Mouse (Mus musculus) adrenal gland, adult 18-20 months (tissue): Measurements from ENCODE around the gene Mphosph9. TPM values are rescaled to one million over a fixed set of nuclear protein-coding genes. Genes with fewer than 3 reads are reported as not detected.
"Not testable (repeated sequence)": the region's sequence is repeated elsewhere in the genome, so short reads cannot be mapped to it uniquely, and the experiment has no call there.

Experiments used
- DNase-seq, 2 experiments: peaks; one replicate each; pipeline ENCODE4 v3.0.0; 2021 to 2022; ENCODE audit warnings: low spot score in 2 of 2
- total RNA-seq, 2 experiments: library from RNA; stranded (reverse); gene quantifications; 1 replicate in 1 of 2; 2 replicates in 1 of 2; pipeline ENCODE4 v1.2.3; 2021

Mphosph9 gene
- total RNA-seq, 2 experiments from 2014 or later: 5.7 to 7.6 TPM

DNA sequence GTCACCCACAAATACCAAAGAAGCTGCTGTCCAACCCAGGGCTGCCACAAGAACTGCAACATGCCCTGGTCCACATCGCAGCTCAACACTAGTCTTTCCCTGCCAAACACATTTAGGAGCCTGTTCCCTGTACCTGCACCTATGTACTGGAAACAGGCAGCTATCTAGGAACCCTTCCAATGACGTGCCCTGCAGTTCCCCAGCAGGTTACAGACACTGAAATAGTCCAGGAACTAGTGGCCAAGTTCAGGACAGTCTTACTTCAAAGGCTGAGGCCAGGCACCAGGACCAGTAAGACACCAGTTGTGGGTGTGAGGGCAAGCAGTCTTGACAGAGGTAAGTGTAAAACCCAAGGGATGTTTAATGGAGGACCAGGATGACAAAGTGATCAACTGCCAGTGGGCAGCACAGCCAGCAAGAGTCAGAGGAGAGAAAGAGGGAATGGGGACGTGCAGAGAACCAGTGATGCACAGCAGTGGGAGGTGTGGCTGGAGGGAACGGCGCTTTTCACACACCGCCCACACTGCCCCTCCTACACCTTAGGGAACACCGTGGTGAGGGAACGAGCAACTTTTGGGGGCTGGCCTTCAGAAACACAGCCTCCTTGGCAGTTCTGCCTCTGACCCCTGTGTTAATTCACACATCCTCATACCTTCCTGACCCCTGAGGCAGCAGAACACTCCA is 110.1 kb downstream of the Mphosph9 start:
- no peak for DNase-seq

DNA sequence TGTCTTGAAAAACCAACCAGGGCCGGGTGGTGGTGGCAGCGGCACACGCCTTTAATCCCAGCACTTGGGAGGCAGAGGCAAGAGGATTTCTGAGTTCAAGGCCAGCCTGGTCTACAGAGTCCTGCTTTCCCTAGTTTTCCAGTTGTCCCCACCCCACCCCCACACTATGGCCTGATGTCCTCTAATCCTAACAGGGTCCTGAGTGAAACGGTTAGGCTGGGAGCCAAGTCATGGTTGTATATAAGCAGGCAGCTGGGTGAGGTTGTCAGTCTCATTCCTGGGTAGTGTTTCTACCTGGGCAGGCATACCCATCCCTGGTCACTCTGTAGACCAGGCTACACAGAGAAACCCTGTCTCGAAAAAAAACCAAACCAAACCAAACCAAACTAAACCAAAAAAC is 110.7 kb downstream of the Mphosph9 start:
- DNase-seq: not testable (repeated sequence)

DNA sequence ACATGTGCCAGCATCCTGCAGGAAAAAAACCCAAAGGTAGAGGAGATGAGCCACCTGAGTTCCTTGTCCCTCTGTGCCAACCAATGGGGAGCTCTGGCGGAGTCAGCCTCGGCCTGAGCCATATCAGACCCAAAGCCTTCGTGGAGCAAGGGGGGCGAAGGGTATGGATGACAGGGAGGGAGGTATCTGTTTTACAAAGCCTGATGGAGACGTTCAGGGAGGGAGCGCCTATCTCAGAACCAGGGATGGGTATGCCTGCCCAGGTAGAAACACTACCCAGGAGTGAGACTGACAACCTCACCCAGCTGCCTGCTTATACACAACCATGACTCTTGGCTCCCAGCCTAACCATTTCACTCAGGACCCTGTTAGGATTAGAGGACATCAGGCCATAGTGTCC is 111.4 kb downstream of the Mphosph9 start:
- DNase-seq: no peak

DNA sequence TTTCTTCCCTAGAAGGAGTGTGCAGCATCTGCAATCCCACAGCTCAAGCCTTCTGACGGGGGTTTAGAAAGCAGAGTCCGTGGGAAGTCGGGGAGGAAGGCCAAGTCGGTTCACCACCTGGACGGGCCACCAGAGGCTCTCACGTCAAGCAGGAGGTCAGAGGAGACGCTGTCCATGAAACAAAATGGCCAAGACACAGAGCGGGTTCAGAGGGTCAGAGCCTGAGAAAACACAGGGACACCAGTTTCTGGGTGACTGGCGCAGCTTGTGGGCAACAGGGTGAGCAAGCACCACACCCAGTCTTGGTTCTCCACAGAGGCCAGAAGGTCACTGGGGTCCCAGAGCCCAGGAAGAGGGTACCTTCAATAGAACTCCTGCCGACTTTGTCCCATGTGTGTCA is 112.1 kb downstream of the Mphosph9 start:
- no peak for DNase-seq

DNA sequence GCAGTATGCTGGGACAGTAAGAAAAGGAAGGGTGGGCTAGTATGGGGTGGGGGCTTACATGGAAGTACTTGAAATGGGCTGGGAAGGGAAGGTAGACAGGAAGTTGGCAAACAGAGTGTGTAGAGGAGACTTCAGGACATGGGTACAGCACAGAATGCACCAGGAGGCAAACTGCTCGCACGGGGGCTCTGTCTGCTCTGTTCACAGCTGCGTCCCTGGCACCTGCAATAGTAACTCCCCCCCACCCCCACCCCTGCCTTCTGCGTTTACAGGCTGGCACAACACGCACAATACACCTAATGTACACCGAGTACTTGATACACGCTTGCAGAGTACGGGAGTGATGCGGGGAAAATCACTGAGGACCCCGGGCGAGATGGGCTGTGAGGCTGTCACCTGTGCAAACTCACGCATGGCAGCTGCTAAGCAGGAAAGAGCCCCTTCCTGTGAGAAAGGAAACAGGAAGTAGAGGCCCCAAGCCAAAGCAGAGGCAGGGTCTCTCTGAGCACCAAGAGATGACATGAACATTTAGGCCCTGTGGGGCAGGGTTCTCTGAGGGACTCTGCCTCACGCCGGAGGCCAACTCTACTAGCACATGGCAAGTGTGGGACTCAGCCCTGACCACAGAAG is 113.1 kb downstream of the Mphosph9 start:
- no peak for DNase-seq

DNA sequence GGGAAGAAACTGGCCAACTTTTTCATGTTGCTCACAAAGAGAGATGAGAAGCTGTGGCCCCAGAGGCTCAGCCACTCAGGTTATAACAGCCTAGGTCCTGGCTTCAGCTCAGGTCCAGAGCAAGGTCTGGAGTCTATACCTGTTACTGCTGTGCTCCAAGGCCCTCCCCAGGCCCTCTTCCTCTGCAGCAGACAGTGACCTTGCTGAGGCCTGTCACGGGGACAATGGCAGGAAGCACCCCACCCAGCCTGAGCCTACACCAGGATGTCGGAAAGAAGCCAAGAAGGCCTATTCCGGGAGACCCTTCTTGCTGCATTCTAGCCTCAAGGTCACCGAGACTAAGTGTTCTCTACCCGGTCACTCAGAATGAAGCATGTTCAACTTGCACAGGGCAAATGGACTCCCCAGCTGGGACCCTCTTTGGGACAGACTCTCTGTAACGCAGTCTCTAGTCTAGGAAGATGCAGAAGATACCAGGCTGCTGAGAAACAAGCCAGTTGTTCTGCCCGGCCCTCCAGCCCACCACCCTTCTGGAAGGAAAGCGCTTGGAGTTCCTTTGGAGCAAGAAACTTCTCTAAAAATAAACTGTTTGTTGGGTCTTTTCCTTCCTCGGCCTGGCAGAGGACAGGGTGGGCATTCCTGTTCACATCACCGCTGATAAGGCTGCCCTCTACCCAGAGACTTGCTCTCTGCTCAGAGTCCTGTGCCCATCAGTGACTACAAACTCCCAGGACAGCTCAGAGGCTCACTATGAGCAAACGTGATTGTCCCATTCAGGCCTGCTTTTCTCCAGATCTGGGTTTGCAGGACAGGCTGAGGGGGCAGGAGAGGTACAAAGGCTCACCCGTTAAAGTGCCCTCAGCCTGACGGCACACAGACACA is 113.9 kb downstream of the Mphosph9 start:
- DNase-seq: no peak

DNA sequence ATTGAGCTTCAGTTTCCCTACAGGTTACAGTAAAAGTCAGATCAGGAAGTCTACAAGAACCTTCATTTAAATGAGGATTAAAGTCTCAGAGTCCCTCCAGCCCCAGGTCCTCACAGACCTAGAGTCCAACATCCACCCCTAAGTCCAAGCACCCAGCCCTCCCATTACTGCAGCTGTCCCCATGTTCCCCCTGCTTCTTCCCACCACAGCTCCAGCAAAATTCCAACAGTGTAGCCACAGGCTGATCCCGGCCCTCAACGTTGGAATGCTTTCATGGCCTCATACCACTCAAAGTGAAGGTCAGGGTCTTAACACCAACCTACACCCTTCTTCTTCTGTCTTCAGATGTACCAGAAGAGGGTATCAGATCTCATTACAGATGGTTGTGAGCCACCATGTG is 116.1 kb downstream of the Mphosph9 start:
- DNase-seq: no peak

DNA sequence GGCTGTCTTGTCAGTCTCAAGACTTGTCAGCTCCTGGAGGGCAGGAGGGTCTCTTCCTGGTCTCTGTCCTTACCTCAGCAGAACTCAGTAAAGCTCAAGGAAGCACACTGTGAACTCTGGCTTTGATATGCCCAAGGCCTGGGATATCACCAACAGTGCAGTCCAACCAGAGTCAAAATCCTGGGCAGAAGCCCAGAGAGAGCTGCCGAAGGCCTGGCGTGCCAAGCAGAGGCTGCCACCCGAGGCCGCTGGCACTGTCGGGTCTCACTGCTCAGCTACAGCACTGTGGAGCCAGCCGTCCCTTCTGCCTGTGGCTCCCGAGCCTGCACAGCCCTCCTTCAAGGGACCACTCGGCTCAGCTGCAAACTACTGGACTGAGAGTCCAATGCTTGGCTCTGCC is 116.5 kb downstream of the Mphosph9 start:
- peak; percentile 49 to 54 for DNase-seq

DNA sequence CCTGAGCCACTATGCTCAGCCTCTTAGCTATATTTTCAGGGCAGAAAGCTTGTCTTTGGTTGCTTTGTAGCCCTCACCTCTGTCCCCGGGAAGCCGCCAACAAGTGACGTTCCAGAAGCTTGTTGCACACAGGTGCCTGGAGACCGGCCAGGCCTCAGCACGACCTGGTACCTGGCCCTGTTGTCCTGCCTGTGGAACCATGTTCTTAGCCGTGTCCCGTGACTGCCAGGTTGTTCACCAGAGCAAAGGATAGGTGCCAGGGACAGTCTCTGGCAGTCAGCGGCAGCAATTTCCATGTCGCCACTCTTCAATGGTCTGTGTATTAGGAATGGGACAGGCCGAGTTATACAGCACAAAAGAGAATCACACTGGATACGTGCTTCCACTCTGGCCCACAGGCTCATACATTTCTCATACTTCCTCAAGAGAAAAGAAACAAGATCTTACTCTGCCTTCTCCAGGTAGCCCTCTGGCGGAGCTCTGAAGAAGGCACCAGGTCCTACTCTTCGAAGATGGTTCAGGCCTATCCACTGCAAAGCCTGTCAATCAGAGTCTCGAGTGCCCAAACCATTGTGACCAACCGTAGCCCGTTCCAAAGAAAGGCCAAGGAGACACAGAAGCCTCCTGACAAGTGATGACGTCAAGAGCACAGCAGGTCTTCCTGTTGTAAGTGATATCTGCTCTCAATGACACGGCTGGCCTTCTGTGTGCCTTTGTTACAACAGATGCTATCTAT is 117.3 kb downstream of the Mphosph9 start:
- DNase-seq: no peak

DNA sequence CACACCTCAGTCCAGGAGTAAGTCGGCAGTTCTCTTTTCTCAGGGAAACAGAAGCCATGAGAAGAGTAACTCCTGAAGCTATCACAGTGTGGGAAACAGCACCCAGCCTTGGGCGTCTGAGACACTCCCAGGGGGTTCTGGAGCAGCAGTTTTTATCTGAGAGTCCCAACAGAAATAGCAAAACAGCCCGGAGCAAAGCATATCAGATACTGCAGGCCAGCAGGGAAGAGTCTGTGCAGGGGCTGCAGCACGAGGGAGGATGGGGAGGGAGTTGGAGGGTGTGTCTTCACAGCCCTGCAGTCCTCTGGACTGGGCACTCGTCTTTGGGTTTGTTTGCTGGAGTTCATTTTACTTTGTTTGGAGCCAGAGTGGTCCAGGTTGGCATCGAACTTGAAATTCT is 117.9 kb downstream of the Mphosph9 start:
- no peak for DNase-seq

DNA sequence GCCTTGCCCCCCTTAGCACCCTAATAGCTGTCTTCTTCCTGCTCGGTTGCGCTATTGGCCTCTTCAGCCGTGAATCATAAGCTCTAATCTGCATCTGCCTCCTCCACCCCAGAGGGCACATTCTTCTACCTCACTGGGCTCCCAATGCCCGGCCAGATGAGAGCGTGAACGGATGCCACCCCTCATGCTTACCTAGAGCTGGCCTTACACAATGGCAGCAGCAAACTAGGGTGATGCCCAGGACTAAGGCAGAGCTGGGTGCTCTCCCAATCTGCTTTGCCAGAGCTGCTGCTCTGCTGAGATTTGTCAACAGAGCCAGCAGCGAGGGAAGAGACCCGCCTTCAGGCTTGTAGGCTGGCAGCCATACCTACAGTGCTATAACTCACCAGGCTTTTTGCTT is 119.7 kb downstream of the Mphosph9 start:
- DNase-seq: no peak

DNA sequence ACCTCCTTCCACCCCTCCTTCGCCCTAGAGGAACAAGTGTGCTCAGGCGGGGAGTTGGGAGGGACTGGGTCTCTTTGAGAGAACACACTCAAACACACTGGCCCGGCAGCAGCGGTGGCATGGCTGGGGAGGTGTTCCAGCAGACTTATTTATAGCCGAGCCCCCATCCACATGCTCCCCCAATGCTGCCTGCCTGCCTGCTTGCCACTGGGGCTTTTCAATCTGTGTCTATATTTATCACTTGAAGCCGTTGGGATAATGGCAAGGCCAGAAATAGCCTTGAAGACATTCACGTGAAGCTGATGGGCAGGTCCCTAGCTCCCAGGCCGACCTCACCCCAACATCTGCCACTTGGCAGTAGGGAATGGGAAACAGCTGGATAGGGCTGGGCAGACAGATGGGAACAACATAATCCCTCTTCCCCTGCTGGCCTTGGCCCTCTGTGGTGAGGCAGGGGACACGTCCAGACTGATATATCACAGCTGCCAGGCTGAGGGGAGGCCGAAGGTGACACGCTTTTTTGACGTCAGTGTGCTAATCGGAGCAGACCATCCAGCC is 121.2 kb downstream of the Mphosph9 start:
- DNase-seq: no peak

DNA sequence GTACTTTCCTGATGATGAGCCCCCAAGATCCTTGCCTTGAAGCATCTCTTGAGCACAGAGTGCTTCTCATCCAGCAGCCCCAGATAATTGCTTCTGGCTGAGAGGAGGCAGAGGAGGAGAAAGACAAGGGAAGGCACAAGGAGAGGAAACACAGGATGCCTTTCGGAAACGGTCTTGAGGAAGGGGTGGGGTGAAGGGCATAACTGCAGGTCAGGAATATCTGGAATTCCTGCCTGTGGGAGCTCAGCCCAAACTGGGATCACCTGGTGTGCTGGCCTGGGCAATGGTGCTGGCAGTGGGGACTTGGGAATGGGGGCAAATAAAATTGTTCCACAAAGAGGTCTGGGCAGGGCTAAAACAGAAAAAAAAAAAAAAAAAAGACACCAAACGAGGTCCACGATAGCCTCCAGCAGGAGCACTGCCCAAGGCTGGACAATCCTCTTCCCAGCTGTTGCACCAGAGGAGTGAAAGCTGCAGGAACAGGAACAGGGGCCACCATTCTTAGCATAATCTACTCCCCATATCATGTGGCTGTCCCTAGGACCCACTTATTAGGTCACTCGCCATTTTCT is 121.9 kb downstream of the Mphosph9 start:
- DNase-seq: no peak

DNA sequence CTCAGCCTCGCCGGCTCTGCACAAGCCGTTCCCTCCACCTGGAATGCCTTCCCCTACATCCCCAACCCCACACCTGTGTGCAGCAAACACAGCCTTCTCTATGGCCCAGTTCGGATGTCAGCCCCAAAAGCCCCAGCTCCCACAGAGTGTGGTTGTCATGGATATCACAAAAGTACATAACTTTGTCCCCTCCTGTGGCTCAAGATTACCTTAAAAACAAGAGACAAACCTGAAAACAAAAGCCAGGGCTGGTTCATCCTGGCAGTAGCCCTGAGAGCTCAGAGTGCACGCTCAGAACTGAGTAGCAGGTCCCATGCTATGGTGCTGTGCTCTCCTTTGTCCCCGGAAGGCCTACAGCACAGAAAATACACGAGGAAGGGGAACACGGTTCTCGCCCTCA is 122.6 kb downstream of the Mphosph9 start:
- DNase-seq: no peak

DNA sequence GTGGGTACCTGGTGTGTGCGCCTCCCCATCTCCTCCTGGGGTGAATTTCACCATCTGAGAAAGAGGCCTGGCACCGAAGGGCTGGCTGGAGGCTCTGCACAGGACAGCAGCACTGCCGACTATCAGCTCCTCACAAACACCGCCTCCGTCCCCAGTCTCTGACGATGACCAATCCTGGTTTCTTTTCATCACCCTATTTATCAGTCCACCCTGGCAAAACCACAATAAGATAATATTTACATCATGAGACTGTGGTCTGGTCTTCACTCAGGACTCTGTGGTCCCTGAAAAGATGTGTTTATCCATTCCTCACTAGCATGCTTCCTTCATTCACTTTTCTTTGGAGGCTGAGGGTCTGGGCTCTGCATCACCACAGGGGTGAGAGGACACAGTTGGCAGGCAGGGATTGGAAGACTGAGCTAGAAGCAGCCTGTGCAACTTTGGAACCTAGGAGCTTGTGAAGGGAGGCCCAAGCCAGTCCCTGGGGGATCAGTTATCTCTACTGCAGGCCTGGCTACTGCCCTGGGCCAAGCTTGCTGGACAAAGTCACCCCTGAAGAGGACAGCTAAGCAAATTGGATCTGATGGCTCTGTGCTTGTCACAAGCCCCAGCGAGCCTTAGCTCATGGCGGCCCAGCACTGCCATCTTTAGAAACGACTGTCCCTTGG is 123.5 kb downstream of the Mphosph9 start:
- DNase-seq: no peak

DNA sequence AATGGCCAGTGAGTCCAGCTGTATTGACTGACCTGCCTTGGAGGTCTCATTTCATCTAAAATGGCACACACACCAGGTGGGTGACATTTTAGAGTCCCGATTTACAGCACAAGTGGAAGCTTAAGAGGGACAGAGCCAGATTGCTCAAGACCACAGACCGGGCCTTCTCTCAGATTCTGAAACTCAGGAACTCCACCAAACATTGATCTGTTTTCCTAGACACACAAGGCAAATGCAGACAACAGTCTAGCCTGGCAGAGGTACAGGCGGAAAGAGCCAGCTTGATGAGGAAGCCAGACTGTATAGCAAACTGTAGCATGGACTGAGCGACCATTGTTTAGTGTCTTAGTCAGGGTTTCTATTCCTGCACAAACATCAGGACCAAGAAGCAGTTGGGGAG is 124.5 kb downstream of the Mphosph9 start:
- no peak for DNase-seq

DNA sequence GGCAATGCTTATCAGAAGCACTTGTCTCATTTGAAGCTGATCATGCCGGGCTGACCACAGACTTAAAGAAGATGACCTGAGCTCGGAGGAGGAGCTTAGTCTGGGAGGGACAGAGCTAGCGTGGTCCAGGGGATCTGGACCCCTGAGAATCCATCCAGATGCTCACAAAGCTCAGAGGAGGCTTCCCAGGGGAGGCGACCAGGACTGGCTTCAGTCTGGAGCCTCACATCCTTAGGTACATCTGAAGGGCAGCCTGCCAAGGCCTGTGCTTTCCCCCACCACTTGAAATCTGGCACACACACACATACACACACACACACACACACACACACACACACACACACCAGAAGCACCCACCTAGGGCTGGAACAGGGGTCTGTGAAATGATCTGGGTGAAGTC is 125.7 kb downstream of the Mphosph9 start:
- DNase-seq: no peak

DNA sequence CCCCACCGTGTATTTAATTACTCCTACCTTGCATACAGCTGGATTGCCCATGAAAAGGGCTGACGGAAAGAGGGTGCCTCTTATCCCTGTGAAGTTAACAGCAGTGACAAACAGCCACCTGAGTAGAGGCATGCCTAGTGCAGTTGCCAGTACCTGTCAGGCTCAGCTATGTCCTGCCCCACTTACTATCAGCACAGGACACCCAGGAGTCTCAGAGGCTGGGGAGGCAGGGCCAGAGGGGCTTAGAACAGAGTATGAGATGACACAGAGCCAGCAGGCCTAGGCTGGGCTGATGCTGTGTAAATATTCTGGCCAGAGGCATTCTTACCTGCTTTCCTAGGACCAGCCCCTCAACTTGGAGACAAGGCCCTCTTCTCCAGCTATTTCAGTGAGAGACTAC is 126.2 kb downstream of the Mphosph9 start:
- DNase-seq: no peak
